Mouse (Mus musculus): ENCODE results near the gene Fbxo36. TPM values are rescaled to one million over a fixed set of nuclear protein-coding genes. Genes with fewer than 3 reads are reported as not detected.

Gene Fbxo36
- total RNA-seq (2014; rRNA removed) (2.8 and 3.7 TPM in 2 replicates), polyA plus RNA-seq (2015; fragmentation: Nextera tagmentation; extraction: Ambion mirVana) (10.1 and 12.8 TPM in 2 replicates)

DNA sequence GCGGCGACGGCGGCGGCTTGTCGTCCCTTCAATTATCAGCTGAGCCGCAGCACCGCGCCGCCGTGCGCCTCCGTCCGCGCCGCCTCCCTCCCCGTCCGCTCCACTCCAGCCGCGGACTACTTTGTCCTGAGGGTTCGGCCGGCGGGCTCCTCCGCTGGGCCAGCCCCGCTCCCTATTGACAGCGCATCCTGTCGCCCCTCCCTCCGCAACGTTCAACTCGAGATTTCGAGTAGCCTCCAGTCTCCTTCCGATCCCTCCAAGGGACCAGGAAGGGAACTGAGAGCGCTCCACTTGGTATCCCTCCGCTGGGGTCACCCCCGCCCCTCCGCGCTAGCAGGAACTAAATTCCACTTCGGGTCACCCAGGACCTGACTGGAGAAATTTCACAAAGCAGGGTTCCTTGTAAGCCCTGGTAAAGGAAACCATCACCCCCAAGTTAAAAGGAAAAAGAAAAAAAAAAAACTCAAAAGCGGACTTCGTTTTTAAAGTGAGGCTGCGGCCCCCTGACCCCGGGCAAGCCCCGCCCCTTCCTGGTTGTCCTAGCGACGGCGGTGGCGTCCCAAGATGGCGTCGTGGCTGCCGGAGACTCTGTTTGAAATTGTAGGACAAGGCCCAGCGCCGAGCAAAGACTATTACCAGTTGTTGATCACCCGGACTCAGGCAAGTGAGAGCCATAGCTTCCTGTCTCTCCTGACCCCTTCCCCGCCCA, at the start of gene Fbxo36:
Fbxo36 (plus strand) TSS at position 533 of the 709 bp plus-strand sequence.
- DNase-seq (ENCODE audit: low spot score) = peak; percentile 96

DNA sequence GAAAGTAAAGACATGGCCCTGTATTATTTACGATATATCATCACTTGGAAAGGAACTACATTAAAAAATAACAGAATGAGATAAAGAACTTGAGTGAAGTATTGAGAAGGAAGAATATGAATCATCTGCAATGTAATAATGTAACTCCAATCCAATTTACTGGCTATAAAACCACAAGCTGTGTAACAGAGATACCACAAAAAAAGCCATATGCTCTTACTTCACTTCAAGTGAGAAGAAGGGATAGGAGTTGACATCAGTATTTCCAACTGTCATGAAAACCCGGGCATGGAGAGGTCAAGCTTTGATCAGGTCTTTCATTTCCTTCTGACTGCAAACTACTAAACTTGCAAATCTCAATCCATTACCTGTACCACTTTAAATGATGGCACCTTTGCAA, 48.2 kb upstream of the Fbxo36 start:
- Histone ChIP-seq H3K4me1 (ENCODE audit: insufficient read depth, low read length) (no peaks in the 10 kb centered on the region), H3K36me3 (ENCODE audit: insufficient read depth, low read length) (peaks cover 13% of the 10 kb centered on the region; the same call in 1 of the 2 replicates), H3K27me3 (ENCODE audit: insufficient read depth, low read length) (no peaks in the 10 kb centered on the region), H3K27ac (no peak overlapping the region), H3K4me2 (ENCODE audit: low read depth, low read length) (no peak overlapping the region), H3K9me3 (ENCODE audit: low read length) (no peaks in the 10 kb centered on the region), H3K4me3 (ENCODE audit: low read length) (no peak overlapping the region), H3K9ac (replicated peaks; ENCODE audit: low read length) (no peak overlapping the region)
- 99% methylated on average over 2 of the region's 2 CpGs for WGBS
- TF ChIP-seq CTCF (IDR thresholded peaks at IDR 0.05; ENCODE audit: low read depth) = no peak
- DNase-seq (ENCODE audit: low spot score) (no peak), ATAC-seq (no peak)

More for the DNA sequence above, at the start of gene Fbxo36:
- under 1% methylated on average over 54 of the region's 54 CpGs for WGBS
- peak within 1 kb of the TSS; percentile 84 for H3K4me2 ChIP-seq (ENCODE audit: low read depth, low read length)
- peak within 1 kb of the TSS; percentile 96 for H3K27ac ChIP-seq
- H3K9me3 ChIP-seq (ENCODE audit: low read length) = no peaks in the 10 kb centered on the region
- peaks cover 4% of the 10 kb centered on the region; the same call in 1 of the 2 replicates for H3K4me1 ChIP-seq (ENCODE audit: insufficient read depth, low read length)
- peak within 1 kb of the TSS; percentile 98 for H3K9ac ChIP-seq (replicated peaks; ENCODE audit: low read length)
- H3K36me3 ChIP-seq (ENCODE audit: insufficient read depth, low read length) = no peaks in the 10 kb centered on the region
- H3K4me3 ChIP-seq (ENCODE audit: low read length) = peak within 1 kb of the TSS; percentile 99
- no peak for TF ChIP-seq CTCF (IDR thresholded peaks at IDR 0.05; ENCODE audit: low read depth)
- H3K27me3 ChIP-seq (ENCODE audit: insufficient read depth, low read length) = no peaks in the 10 kb centered on the region
- ATAC-seq = peak; percentile 92

DNA sequence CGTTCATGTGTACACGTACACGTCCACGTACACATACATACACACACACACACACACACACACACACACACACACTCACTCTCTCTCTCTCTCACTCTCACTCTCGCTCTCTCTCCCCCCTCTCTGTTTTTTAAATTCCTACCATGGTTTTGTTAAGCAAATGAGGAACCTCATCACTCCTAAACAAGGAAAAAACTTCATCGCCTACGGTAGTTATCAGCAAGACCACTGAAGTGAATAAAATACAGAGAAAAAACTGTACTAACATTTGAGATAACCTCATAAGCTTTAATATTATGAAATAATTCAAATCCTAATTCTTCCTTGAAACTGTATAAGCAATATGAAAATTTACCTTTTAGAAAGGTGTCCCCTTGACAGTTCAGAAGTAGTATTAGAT, 44.3 kb upstream of the Fbxo36 start:
- no peak overlapping the region for H3K27ac ChIP-seq
- H3K36me3 ChIP-seq (ENCODE audit: insufficient read depth, low read length) = peaks cover 9% of the 10 kb centered on the region; the same call in 1 of the 2 replicates
- no peak for DNase-seq (ENCODE audit: low spot score)
- H3K9me3 ChIP-seq (ENCODE audit: low read length) = no peaks in the 10 kb centered on the region
- WGBS = 92% methylated on average over 7 of the region's 7 CpGs
- H3K4me2 ChIP-seq (ENCODE audit: low read depth, low read length) = no peak overlapping the region
- no peak for ATAC-seq
- no peaks in the 10 kb centered on the region for H3K4me1 ChIP-seq (ENCODE audit: insufficient read depth, low read length)
- H3K9ac ChIP-seq (replicated peaks; ENCODE audit: low read length) = no peak overlapping the region
- no peak for TF ChIP-seq CTCF (IDR thresholded peaks at IDR 0.05; ENCODE audit: low read depth)
- no peaks in the 10 kb centered on the region for H3K27me3 ChIP-seq (ENCODE audit: insufficient read depth, low read length)
- H3K4me3 ChIP-seq (ENCODE audit: low read length) = no peak overlapping the region

DNA sequence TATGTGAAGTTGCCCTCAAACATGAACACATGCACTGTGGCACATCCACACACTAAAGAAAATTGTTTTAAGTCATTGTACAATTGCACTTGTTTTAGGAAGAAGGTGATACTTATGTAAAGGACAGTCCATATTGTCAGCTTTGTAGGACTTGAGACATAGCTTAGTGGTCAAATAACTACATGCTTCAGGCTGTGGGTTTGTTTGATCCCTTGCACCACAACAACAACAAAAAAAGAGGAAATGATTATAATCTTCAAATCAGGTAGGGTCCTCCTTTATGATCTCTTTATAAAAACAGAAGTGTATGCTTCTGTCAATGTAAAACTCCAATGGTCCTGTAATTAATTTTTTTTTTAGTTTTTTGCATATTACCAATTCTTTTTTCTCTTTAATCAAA, 40.5 kb upstream of the Fbxo36 start:
- no peak overlapping the region for H3K4me2 ChIP-seq (ENCODE audit: low read depth, low read length)
- no peak for TF ChIP-seq CTCF (IDR thresholded peaks at IDR 0.05; ENCODE audit: low read depth)

DNA sequence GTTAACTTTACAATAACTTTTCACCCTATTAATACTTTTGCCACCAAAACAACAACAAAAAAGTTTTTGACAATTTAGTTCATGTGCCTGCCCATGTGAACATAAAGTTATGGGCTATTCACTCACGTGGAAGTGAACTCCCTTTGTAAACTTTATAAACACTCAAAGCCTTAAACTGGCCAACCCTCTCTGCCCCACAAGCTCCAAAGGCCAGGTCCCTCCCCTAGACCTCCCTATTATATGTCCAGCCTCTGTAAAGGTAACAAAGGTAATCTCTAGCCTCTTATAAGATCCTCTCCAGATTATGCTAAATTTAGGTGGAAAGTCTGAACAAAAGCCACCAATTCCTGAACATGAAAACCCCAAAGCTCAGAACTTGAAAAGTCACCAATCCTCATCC, 35.9 kb upstream of the Fbxo36 start:
- no peak for DNase-seq (ENCODE audit: low spot score)
- no peak overlapping the region for H3K27ac ChIP-seq
- TF ChIP-seq CTCF (IDR thresholded peaks at IDR 0.05; ENCODE audit: low read depth) = no peak
- H3K4me1 ChIP-seq (ENCODE audit: insufficient read depth, low read length) = no peaks in the 10 kb centered on the region
- no peaks in the 10 kb centered on the region for H3K9me3 ChIP-seq (ENCODE audit: low read length)
- no peak overlapping the region for H3K4me2 ChIP-seq (ENCODE audit: low read depth, low read length)
- H3K9ac ChIP-seq (replicated peaks; ENCODE audit: low read length) = no peak overlapping the region
- no peak overlapping the region for H3K4me3 ChIP-seq (ENCODE audit: low read length)
- WGBS = 92% methylated on average over 1 of the region's 1 CpGs
- H3K36me3 ChIP-seq (ENCODE audit: insufficient read depth, low read length) = no peaks in the 10 kb centered on the region
- ATAC-seq = no peak
- H3K27me3 ChIP-seq (ENCODE audit: insufficient read depth, low read length) = no peaks in the 10 kb centered on the region

More for the DNA sequence above, 40.5 kb upstream of the Fbxo36 start:
- H3K4me3 ChIP-seq (ENCODE audit: low read length) = no peak overlapping the region
- H3K4me1 ChIP-seq (ENCODE audit: insufficient read depth, low read length) = no peaks in the 10 kb centered on the region
- DNase-seq (ENCODE audit: low spot score) (no peak), ATAC-seq (no peak)
- H3K27ac ChIP-seq = no peak overlapping the region
- no peaks in the 10 kb centered on the region for H3K9me3 ChIP-seq (ENCODE audit: low read length)
- no peaks in the 10 kb centered on the region for H3K27me3 ChIP-seq (ENCODE audit: insufficient read depth, low read length)
- peaks cover under 1% of the 10 kb centered on the region; the same call in 1 of the 2 replicates for H3K36me3 ChIP-seq (ENCODE audit: insufficient read depth, low read length)
- no peak overlapping the region for H3K9ac ChIP-seq (replicated peaks; ENCODE audit: low read length)

DNA sequence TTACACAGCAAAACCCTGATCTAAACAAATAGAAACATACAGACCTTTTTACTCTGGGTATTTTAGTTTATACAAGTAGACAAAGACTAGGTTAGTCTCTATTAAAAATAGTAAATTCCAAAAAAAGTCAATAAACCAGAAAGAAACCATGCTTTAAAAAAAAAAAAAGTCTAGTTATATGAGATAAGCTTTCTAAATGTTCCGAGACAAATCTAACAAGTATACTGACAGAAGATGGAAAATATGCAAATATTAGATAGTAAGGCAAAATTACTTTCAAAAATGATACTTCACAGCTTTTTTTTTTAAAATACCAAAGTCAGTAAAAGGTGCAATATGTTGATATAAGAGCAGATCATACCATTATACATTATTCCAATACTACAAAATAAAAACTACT, 22.0 kb upstream of the Fbxo36 start:
- Histone ChIP-seq H3K36me3 (ENCODE audit: insufficient read depth, low read length) (no peaks in the 10 kb centered on the region), H3K4me2 (ENCODE audit: low read depth, low read length) (no peak overlapping the region), H3K9ac (replicated peaks; ENCODE audit: low read length) (no peak overlapping the region), H3K4me3 (ENCODE audit: low read length) (no peak overlapping the region), H3K9me3 (ENCODE audit: low read length) (no peaks in the 10 kb centered on the region), H3K27ac (no peak overlapping the region), H3K27me3 (ENCODE audit: insufficient read depth, low read length) (no peaks in the 10 kb centered on the region), H3K4me1 (ENCODE audit: insufficient read depth, low read length) (no peaks in the 10 kb centered on the region)
- no peak for TF ChIP-seq CTCF (IDR thresholded peaks at IDR 0.05; ENCODE audit: low read depth)
- DNase-seq (ENCODE audit: low spot score) (no peak), ATAC-seq (no peak)
- 93% methylated on average over 1 of the region's 1 CpGs for WGBS

DNA sequence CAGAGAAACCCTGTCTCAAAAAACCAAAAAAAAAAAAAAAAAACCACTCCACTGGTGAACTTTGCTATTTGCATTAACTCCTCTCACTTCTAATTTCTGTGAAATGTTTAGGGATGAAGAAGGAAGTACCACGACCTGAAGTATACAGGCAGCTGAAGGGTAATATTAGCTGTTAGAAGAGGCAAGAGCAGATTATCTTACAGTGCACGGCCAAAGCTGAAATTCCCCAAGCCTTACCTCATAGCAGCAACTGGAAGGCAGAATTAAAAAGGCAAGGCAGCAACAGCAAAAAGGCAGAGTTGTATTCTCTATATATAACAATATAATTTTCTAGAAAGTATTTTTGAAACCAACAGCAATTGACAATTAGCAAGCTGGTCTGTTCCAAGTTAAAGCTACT, 14.6 kb upstream of the Fbxo36 start:
- no peak for ATAC-seq
- 82% methylated on average over 2 of the region's 2 CpGs for WGBS

More for the DNA sequence above, 14.6 kb upstream of the Fbxo36 start:
- no peak for DNase-seq (ENCODE audit: low spot score)
- H3K4me2 ChIP-seq (ENCODE audit: low read depth, low read length) = no peak overlapping the region
- no peaks in the 10 kb centered on the region for H3K9me3 ChIP-seq (ENCODE audit: low read length)
- H3K4me1 ChIP-seq (ENCODE audit: insufficient read depth, low read length) = no peaks in the 10 kb centered on the region
- H3K9ac ChIP-seq (replicated peaks; ENCODE audit: low read length) = no peak overlapping the region
- H3K4me3 ChIP-seq (ENCODE audit: low read length) = no peak overlapping the region
- TF ChIP-seq CTCF (IDR thresholded peaks at IDR 0.05; ENCODE audit: low read depth) = no peak
- H3K27me3 ChIP-seq (ENCODE audit: insufficient read depth, low read length) = no peaks in the 10 kb centered on the region
- no peaks in the 10 kb centered on the region for H3K36me3 ChIP-seq (ENCODE audit: insufficient read depth, low read length)
- H3K27ac ChIP-seq = no peak overlapping the region

All from hindbrain, postnatal 0 days (tissue).